Mouse (Mus musculus) cerebellum, adult 18-20 months (tissue): ENCODE measurements at regions not wholly inside any gene's neighbourhood (a gene's known extent, or its start where the extent isn't known, plus 50 kb on each side); places are given as distances from the start of the nearest gene placed in this dataset.

ENCODE experiments used
- DNase-seq, 2 experiments: peaks; one replicate each; pipeline ENCODE4 v3.0.0; 2021

DNA sequence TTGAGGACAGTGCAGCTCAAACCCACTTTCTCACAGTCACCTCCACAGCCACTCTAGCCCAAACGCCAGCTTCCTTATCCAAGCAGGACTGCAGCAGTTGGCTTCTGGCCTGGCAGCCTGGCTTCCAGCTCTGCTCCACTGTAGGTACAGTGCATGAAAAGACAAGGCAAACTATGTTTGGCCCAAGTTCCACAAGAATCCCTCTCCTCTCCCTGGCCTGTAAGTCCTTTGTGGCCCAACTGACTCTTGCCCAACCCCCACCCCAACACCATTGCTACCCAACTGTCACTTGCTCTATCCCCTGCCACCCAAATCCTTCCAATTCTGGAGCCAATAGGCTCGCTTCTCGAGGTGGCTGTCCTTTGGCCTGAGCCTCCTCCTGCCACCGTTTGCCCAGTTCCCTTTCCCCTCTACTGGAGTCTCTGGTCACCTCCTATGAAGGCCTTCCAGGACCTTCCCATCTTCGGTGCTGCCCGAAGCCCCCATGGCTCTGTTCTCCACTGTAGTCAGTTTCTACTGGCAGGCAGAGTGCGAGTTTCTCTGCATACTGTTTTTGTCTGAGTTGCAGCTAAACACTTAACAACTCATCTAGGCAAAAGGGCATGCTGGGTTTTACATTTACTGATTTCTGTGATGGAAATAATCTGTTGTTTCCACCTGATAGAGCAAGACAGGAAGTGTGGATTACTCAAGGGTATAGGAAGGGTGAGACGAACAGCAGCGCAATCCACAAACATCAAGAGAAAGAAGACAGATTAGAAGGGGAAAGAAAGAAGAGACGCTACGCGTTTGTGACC, 84.4 kb upstream of the Ptpn1 start:
- DNase-seq: no peak

DNA sequence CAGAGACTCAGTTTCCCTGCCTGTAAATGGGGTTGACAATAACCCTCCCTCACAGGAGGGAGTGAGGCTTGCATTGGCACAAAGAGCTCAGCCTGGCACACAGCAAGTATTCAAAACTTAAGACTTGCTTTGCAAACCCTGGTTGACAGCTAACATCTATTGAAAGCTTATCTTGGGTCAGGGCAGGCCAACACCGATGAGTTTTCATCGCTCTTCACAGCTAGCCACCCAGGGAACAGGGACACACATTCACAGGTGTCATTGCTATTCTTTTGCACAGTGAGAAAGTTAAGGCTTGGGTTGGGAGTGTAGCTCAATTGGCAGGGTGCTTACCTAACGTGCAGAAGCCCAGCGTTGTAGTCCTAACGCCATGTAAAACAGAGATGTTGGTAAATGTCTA, 86.5 kb upstream of the Ptpn1 start:
- DNase-seq: no peak

- DNase-seq: peak in 1 of 2 experiments; percentile 11
Observed at GRCm38 (mm10) chr2:167844556-167844955, 87.3 kb upstream of the Ptpn1 start.

DNA sequence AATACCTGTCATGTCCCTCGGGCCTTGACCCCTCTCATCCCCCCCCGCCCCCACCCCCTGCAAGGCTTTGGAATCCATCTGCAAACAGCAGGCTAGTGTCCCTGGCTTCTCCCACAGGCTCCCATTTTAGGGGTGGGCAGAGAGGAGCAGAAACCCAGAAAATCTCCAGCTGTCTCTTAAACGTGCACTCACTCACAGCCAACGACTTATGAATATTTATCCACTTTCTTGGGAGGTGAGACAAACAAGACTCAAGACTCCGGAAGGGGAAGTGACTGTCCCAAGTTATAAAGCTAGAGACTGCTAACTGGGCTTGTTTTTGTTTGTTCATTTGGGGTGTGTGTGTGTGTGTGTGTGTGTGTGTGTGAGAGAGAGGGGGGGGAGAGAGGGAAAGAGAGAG, 87.9 kb upstream of the Ptpn1 start:
- no peak for DNase-seq

DNA sequence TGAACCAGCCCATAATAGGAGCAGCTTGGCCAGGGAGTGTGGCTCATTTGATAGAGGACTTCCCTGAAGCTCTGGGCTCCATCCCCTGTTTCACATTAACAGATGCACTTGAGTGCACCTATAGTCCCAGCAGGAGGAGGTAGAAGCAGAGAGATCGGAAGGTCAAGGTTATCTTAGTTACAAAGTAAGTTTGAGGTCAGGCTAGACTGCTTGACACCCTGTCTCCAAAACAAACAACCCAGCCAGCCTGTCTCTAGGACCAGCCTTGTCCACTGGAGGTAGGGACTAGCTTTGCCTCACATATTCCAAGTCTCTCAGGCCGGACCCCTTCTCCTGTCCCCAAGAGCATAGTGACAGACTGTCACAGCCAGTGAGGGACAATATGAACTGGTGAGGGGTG, 88.9 kb upstream of the Ptpn1 start:
- DNase-seq: no peak

DNA sequence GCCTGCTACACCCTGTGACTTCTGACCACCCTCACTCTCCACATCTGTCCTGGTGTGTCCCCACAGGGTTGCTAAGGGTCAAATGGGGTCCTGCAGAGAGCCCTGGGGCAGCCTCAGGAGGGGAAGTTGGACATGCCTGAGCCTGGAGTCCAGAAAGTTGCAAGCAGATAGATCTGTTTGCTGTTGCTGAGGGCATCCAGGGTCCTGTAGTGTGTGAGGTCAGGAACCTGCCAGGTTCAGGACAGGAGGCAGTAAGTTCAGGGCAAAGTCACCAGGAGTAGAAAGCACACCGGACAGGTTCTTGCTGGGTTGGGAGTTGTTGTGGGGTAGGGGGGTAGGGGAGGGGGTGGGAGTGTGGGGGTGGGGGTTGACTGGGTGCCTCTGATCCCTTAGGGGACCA, 89.4 kb upstream of the Ptpn1 start:
- no peak for DNase-seq

DNA sequence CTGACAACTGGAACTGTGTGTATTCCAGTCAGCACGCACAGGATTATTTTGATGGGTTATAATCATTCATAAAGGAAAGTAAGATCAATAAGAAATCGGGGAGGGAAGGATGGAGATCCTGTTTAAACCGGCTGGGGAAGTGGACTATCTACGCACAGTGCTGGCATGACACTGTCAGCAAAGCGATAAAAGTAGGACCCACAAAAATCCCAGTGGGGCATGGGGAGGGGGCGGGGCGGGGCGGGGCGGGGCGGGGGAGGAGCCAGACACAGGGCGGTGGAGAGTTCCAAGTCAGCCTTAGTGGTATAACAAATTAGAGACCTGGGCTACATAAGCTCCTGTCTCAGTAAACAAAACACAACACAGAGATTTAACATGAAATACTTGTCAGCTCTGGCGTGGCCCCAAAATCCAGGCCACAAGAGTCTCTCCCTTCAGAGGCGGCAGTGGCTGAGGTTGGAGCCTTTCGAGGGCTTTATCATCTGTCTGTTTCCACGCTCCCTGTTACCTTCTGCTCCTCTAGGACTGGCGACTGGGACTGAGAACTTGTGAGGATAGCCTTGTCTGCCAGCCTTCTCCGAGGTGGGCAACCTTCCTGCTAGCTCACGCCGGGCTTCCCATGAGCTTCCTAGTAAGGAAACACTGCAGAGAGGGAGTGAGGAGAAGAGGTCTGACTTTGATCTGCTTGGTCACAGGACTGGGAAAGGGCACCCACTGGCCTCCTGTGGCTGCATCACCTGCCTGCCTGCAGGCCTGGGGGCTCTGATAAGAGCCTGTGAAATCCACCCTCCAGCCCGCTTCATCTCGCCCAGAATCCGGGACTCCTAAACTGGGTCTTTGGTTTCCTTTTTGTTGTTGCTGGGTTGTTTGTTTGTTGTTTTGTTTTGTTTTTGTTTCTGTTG, 90.3 kb upstream of the Ptpn1 start:
- no peak for DNase-seq

DNA sequence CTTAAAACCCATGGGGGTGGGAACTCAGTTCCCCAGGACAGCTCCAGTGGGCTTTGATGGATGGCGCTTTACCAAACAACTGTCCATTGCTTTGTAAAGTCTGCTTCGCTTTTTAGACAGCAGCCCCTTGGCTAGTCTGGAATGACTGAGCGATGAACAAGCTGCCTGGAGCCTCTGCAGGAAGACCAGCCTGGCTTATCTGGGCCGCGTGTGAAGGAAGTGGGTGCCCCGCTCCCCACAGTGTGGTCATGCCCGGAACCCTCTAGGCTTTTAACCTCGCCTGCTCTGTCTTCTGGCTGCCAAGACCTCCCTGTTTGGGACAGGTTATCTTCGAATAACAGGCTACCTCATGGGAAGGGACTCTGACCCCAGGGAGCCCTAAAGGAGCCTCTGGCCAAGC, 91.5 kb upstream of the Ptpn1 start:
- no peak for DNase-seq

DNA sequence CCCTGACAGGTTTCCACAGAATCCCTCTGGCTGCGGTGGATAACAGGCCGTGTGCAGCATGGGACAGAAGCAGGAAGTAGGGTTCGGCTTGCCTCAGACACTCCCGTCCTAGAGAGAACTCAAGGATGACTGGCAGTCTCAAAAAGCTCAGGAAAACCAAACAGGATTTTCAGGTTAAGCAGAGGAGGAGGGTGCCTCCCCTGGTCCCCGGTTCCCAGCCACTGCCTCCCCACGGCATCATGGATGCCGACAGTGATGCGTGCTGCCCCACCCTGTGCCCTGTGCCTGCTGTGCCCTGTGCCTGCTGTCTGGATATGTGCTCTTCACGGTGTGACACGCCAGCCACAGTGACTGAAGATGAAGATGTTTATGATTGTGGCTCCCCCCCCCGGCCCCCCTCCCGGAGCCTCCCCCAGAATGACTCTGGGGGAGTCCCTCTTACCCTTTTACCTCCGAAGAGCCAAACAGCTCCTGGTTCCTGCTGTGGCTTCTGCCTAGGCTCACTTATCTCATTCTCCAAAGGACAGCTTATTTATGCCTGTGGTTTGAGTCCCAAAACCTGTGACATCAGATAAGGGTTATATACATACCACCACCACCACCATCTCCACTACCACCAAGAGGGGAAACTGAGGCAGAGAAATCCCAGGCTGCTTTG, 92.4 kb upstream of the Ptpn1 start:
- no peak for DNase-seq

DNA sequence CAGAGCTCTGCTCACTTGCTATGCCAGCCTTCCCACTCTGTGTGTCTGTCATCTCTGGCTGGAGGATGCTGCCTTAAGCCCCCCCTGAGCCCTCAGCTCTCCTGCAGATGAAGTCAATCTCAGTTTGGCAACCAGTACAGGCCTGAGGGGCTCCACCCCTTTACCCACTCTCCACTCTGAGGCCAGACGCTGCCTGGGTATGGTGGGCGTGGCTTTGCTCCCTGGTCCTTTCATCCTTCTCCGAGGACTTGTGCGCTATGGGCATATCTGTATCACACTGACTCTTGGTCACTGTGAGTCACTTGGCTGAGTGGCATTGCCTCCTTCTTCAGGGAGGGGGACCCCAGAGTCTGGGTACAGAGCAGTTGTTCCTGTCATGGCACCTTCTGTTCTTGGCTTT, 94.3 kb upstream of the Ptpn1 start:
- no peak for DNase-seq

GRCm38 (mm10) chr2:167836611-167837010, 95.2 kb upstream of the Ptpn1 start:
- no peak for DNase-seq

- no peak for DNase-seq
Observed at GRCm38 (mm10) chr2:167834605-167835004, 97.3 kb upstream of the Ptpn1 start.

DNA sequence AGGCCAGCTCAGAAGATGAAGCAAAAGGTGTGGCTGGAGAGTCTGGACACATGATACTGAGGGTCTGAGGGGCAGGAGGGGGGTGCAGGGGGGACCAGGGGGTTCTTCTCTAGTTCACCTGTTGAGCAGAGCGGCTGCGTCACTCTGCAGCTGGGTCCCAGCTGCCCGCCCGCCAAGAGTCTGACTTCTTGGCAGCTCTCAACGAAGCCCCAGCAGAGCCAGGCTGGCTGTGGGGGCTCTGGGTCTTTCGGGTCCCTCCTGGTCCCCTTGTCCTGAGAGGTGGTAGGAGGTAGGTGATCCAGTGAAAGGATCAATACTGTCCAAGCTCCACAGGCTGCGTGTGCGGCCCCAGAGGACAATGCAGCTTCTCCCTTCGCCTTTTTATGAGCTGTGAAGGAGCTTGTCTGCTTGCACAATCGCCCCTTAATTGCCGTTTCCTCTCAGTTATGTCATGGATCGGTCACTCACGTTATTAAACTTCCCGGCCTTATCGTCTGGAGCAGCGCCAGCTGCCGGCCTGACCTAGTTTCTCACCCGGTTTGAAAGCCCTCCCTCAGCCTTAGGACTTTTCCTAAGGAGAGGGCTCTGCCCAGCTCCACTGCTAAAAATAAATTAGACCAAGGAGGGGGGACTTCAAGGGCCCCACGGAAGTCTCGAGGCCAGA, 98.4 kb upstream of the Ptpn1 start:
- peak in 1 of 2 experiments; percentile 9 for DNase-seq

GRCm38 (mm10) chr2:167831076-167832039, 100.5 kb upstream of the Ptpn1 start:
- DNase-seq: no peak

GRCm38 (mm10) chr2:167828258-167828657, 103.6 kb upstream of the Ptpn1 start:
- no peak for DNase-seq

DNA sequence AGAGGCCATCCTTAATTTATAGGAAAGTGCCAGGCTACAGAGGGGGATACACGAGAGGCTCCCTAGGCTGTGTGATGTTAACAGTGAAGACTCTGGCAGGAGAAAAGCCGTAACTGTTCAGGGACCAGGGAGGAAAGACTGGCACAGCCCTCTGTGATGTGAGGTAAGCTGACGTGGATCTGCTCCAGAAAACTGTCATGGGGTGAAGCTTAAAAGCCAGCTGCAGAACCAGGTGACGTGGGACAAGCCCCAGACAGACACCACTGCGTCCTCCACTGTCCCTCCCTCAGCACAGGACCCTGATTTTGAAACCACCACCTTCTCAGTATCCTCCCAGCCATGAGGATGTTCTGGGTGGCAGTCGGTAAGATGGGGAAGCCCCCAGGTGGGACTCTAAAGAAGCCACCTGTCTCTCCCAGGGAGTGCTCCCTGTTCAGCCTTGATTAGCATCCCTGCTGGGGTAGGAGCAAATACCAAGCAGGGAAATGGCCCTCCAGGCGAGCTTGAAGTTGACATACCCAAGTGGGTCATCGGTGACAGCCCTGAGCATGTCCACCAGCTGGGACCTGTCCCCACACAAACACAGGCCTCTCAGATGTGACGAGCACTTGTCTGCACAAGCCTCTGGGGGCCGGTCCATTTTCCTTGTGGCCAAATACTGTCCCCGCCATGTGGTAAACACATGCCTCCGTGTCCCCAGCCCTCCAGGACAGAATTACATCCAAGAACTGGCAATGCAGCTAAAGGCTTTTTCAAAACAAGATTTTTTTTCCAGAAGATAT, 104.7 kb upstream of the Ptpn1 start:
- DNase-seq: no peak

DNA sequence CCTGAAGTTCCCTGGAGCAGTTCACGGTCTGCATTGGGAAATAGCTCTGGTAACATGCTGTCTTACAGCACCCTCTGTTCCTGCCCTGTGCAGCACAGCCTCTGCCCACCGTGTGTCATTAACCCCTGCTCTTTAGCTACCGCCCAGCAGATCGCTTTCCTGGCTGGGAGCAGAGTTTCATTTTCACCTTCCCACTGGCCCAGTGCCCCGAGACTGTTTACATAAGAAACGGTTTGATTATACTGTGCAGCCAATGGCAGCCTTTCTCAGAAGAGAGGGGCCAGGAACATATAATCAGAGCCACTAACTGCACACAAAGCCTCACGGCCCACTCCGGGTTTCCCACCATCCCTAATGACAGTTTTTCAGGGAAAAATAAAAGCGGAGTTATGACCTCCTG, 108.3 kb upstream of the Ptpn1 start:
- DNase-seq: no peak

GRCm38 (mm10) chr2:167823044-167823443, 108.8 kb upstream of the Ptpn1 start:
- DNase-seq: no peak

DNA sequence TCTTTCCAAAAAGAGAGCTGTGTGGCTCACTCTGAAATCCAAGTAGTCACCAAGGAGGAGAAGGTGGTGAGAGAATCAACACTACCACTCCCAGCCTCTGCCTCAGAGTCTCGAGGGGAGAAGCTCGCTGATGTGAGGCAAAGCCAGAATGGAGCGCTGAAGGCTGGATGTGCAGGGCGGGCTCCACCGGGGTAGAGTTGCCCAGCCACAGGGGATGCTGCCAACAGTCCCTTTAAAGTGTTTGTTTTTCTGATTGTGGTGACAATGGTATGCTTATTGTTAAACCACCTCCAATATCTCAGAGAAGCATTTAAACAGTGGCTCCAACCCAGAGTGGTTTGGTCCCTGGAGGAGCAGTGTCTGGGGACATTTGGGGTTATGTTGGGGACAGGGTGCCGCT, 110.7 kb upstream of the Ptpn1 start:
- no peak for DNase-seq

DNA sequence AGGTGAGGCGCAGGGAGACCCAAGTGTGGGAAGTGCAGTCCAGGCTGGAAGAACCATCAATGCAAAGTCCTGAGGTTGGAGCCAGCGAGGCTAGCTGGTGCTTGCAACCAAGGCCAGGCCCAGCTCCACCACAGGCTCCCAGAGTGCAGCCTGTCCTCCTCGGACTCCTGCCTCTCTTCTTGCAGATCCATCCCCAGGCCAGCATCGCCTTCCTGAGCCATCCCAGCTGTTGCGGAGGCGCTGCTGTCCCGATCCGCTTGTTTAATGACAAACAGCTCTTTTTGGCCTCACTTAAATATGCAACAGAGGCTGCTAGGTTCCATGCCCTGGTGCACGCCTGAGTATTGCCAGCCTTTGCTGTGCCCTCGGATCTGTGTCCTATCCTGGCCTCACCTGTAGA, 113.1 kb upstream of the Ptpn1 start:
- DNase-seq: no peak

DNA sequence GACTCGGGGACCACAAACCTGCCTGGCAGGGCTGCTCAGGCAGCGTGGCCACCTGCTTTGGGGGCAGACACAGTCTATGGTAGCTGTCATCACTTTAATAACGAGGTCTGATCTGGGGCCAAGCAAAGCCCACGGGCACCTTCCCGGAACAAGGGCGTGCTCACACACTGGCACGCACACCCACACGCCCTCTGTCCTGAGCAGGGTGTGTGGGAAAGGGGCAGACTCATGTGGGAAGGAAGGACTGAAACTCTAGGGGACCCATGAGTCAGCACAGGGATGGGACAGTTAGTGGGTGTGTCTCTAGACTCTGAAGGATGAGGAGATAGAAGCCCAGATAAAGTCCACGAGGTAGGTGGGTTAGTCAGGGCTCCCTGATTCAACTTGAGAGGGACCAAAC, 114.8 kb upstream of the Ptpn1 start:
- DNase-seq: no peak
